Mouse (Mus musculus): ENCODE results near the gene AL732309.1. TPM values are rescaled to one million over a fixed set of nuclear protein-coding genes. Genes with fewer than 3 reads are reported as not detected.
"Not testable (repeated sequence)": the region's sequence is repeated elsewhere in the genome, so short reads cannot be mapped to it uniquely, and the experiment has no call there.

The AL732309.1 gene
- polyA plus RNA-seq, 1 experiment from 2014 or later, result 3.0 TPM

DNA sequence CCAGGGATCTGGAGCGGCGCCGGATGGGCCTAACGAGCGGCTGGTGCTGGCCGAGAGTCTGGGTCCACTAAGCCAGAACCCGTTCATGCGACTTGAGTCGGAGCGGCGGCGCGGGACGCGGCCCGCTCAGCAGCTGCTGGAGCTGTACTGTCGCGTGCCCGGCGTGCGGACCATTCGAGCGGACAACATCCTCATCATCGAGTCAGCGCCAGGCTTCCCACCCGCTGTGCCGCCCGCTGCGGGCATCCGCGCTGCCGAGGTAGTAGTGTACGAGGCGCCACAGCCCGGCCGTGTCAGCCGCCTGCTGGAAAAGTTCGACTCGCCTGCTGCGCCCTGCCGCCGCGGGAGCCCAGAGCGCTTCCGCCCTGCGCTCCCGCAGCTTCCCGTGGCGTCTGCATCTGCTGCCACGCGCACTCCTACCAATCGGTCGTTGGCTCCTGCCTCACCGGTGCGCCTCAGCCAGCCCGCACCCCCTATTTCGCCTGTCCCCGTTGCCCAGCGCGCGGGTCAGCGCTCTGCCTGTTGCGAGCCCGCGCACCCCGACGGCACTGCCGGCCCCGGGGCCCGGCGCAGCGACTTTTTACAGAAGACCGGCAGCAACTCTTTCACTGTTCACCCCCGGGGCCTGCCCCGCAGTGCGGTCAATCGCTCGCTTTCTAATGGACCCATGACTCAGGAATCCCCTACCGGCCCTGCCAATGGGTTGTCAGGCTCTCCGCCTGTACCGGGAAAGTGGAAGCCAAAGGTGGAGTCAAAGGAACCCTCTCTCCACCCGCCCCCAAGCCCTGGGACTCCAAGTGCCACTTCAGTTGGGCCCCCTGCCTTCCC lies 16.3 kb upstream of the AL732309.1 start:
- peaks cover 46% of the 10 kb centered on the region; the same call in 1 of the 2 replicates for H3K79me2 ChIP-seq (ENCODE audit: inconsistent target)
- H3K27ac ChIP-seq, result no peak overlapping the region
- WGBS (ENCODE audit: missing documents), result under 1% methylated on average over 63 of the region's 82 CpGs
- peak overlapping the region; percentile 29 for H3K4me3 ChIP-seq (ENCODE audit: inconsistent target)
- H3K36me3 ChIP-seq (ENCODE audit: inconsistent target), result no peaks in the 10 kb centered on the region

DNA sequence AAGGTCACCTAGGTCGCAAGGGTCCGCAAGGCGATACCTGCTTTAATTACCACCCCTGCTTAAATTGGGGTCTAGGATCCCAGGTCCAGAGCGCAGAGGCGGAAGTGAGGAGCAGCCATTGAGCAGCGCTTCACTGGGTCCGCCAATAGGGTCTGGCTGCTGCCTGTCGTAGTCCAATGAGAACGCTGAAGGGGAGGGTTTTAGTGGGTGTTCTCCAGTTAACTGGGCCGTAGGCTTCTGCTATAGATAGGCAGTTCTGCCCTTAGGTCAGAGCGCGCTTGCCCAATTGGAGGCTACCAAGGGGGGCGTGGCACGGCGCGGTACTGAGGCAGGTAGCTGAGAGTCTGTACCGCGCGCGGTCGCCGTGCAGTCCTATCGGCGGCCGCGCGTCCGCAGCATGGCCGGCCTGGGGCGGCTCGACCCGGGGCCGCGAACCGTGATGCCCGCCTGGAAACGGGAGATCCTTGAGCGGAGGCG lies 15.7 kb upstream of the AL732309.1 start, which contains the start of gene Tprn:
Gene Tprn, plus strand, starts transcription at position 328 of the 477 bp plus-strand sequence.
- WGBS (ENCODE audit: missing documents), result 1% methylated on average over 39 of the region's 39 CpGs

GRCm38 (mm10) chr2:25261870-25262269 lies 15.2 kb upstream of the AL732309.1 start:
- no peaks in the 10 kb centered on the region for H3K36me3 ChIP-seq (ENCODE audit: inconsistent target)
- peak overlapping the region; percentile 23; the same call in 1 of the 2 replicates for H3K4me3 ChIP-seq (ENCODE audit: inconsistent target)
- WGBS (ENCODE audit: missing documents), result 53% methylated on average over 10 of the region's 12 CpGs
- H3K79me2 ChIP-seq (ENCODE audit: inconsistent target), result peaks cover 35% of the 10 kb centered on the region; the same call in 1 of the 2 replicates
- peak overlapping the region; percentile 32 for H3K27ac ChIP-seq

More for the DNA sequence above, 15.7 kb upstream of the AL732309.1 start, which contains the start of gene Tprn:
- peak within 1 kb of the TSS; percentile 32 for H3K27ac ChIP-seq
- peak within 1 kb of the TSS; percentile 29 for H3K4me3 ChIP-seq (ENCODE audit: inconsistent target)
- H3K36me3 ChIP-seq (ENCODE audit: inconsistent target), result no peaks in the 10 kb centered on the region
- peaks cover 39% of the 10 kb centered on the region; the same call in 1 of the 2 replicates for H3K79me2 ChIP-seq (ENCODE audit: inconsistent target)

DNA sequence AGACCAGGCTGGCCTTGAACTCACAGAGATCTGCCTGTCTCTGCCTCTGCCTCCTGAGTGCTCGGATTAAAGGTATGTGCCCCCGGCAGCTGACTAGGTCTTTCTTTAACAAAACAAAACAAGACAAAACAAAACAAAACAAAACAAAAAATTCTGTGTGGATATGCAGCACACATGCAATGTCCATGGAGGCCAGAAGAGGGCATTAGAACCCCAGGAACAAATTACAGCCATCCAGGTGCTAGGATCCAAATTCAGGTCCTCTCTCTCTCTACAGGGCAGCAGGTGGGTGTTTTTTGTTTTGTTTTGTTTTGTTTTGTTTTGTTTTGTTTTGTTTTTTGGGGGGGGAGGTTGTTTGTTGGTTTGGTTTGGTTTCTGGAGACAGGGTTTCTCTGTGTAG lies 12.2 kb upstream of the AL732309.1 start:
- H3K27ac ChIP-seq, result no peak overlapping the region
- no peaks in the 10 kb centered on the region for H3K36me3 ChIP-seq (ENCODE audit: inconsistent target)
- 69% methylated on average over 2 of the region's 2 CpGs for WGBS (ENCODE audit: missing documents)
- no peak overlapping the region for H3K4me3 ChIP-seq (ENCODE audit: inconsistent target)
- peaks cover 24% of the 10 kb centered on the region; the same call in 1 of the 2 replicates for H3K79me2 ChIP-seq (ENCODE audit: inconsistent target)

GRCm38 (mm10) chr2:25257250-25257649 lies 10.6 kb upstream of the AL732309.1 start:
- H3K4me3 ChIP-seq (ENCODE audit: inconsistent target); H3K27ac ChIP-seq; H3K36me3 ChIP-seq (ENCODE audit: inconsistent target): not testable (repeated sequence)
- 72% methylated on average over 2 of the region's 5 CpGs for WGBS (ENCODE audit: missing documents)
- H3K79me2 ChIP-seq (ENCODE audit: inconsistent target), result peaks cover 19% of the 10 kb centered on the region; the same call in 1 of the 2 replicates

DNA sequence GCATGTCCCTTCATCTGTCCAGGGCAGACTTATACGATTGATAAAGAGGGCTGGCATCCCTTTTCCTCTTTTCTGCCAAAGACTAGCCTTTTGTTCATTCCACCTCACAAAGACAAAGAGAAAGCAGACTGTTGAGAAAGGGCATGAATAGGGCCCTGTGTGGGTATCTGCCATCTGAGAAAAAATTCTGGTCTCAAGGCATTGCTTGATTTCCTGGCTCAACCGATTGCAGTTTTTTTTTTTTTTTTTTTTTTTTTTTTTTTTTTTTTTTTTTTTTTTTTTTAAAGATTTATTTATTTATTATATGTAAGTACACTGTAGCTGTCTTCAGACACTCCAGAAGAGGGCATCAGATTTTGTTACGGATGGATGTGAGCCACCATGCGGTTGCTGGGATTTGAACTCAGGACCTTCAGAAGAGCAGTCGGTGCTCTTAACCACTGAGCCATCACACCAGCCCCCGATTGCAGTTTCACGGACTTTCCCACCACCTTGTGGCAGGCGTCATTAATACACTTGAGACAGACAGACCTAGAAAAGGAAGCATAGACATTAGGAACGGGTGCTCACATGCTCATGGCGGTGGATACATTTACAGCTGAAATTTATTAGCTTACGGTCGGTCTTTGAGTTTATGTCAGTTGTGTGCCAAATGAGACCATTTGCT lies 9.9 kb upstream of the AL732309.1 start:
- not testable (repeated sequence) for H3K27ac ChIP-seq; H3K36me3 ChIP-seq (ENCODE audit: inconsistent target)
- H3K4me3 ChIP-seq (ENCODE audit: inconsistent target), result peak overlapping the region; percentile 90
- peaks cover 19% of the 10 kb centered on the region; the same call in 1 of the 2 replicates for H3K79me2 ChIP-seq (ENCODE audit: inconsistent target)
- 36% methylated on average over 10 of the region's 12 CpGs for WGBS (ENCODE audit: missing documents)

GRCm38 (mm10) chr2:25255284-25255779 lies 8.7 kb upstream of the AL732309.1 start, which contains the start of gene Tmem203:
Gene Tmem203 (plus strand): TSS chr2:25255439.
- Histone ChIP-seq H3K79me2 (ENCODE audit: inconsistent target) (peaks cover 19% of the 10 kb centered on the region; the same call in 1 of the 2 replicates), H3K4me3 (ENCODE audit: inconsistent target) (peak within 1 kb of the TSS; percentile 90), H3K36me3 (ENCODE audit: inconsistent target) (peaks cover 15% of the 10 kb centered on the region), H3K27ac (peak within 1 kb of the TSS; percentile 38)
- WGBS (ENCODE audit: missing documents), result under 1% methylated on average over 39 of the region's 39 CpGs

- peaks cover 45% of the 10 kb centered on the region for H3K36me3 ChIP-seq (ENCODE audit: inconsistent target)
- H3K79me2 ChIP-seq (ENCODE audit: inconsistent target), result peaks cover 19% of the 10 kb centered on the region; the same call in 1 of the 2 replicates
- no peak overlapping the region for H3K27ac ChIP-seq
- WGBS (ENCODE audit: missing documents), result 82% methylated on average over 1 of the region's 1 CpGs
- H3K4me3 ChIP-seq (ENCODE audit: inconsistent target), result no peak overlapping the region
Measured at GRCm38 (mm10) chr2:25252331-25252730, 5.7 kb upstream of the AL732309.1 start.

GRCm38 (mm10) chr2:25244144-25244543 lies 2.5 kb downstream of the AL732309.1 start:
- Histone ChIP-seq H3K4me3 (ENCODE audit: inconsistent target) (no peak overlapping the region), H3K36me3 (ENCODE audit: inconsistent target) (peaks cover 26% of the 10 kb centered on the region; the same call in 1 of the 2 replicates), H3K27ac (no peak overlapping the region), H3K79me2 (ENCODE audit: inconsistent target) (no peaks in the 10 kb centered on the region)
- WGBS (ENCODE audit: missing documents), result 92% methylated on average over 4 of the region's 4 CpGs

DNA sequence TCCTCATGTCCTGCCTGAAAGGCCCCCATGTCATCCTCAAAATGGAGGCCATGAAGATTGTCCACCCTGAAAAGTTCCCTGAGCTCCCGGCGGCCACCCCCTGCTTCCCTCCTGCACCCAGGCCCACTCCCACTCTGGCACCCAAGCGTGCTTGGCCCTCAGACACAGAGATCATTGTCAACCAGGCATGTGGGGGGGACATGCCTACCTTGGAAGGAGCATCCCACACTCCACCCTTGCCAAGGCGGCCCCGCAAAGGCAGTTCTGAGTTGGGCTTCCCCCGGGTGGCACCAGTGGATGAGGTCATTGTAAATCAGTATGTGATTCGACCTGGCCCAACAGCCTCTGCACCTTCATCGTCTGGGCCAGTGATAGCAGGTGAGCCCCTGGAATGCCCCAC lies 3.3 kb downstream of the AL732309.1 start:
- H3K36me3 ChIP-seq (ENCODE audit: inconsistent target), result peaks cover 18% of the 10 kb centered on the region; the same call in 1 of the 2 replicates
- H3K79me2 ChIP-seq (ENCODE audit: inconsistent target), result no peaks in the 10 kb centered on the region
- WGBS (ENCODE audit: missing documents), result 91% methylated on average over 8 of the region's 8 CpGs
- H3K4me3 ChIP-seq (ENCODE audit: inconsistent target), result no peak overlapping the region
- no peak overlapping the region for H3K27ac ChIP-seq

DNA sequence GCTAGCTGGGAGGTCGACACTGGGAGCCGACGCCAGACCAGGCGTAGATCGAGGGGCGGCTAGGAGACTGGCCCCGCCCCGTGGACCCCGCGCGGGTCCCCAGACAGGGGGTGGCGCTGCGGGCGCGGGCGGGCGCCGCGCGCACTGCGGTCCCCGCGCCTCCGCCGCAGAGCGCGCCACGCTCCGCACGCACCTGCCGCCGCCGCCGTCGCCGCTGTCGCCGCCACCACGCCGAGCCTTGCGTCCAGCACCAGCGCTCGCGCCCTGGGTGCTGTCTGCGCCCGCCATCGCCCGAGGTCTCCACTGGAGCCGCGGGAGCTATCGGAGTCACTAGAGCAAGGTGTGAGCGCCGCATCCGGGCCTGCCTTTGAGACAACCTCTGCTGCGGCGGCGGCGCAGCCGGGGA lies 4.6 kb downstream of the AL732309.1 start, which contains the start of the genes Rnf208 and Cysrt1:
Gene Rnf208, plus strand, starts transcription at position 155 of the 406 bp plus-strand sequence.
Gene Cysrt1, minus strand, starts transcription at position 352 of the 406 bp plus-strand sequence.
- peaks cover 6% of the 10 kb centered on the region; the same call in 1 of the 2 replicates for H3K36me3 ChIP-seq (ENCODE audit: inconsistent target)
- no peaks in the 10 kb centered on the region for H3K79me2 ChIP-seq (ENCODE audit: inconsistent target)
- WGBS (ENCODE audit: missing documents), result under 1% methylated on average over 47 of the region's 59 CpGs
- no peak within 1 kb of the TSS for H3K27ac ChIP-seq
- peak within 1 kb of the TSS; percentile 15; the same call in 1 of the 2 replicates for H3K4me3 ChIP-seq (ENCODE audit: inconsistent target)

DNA sequence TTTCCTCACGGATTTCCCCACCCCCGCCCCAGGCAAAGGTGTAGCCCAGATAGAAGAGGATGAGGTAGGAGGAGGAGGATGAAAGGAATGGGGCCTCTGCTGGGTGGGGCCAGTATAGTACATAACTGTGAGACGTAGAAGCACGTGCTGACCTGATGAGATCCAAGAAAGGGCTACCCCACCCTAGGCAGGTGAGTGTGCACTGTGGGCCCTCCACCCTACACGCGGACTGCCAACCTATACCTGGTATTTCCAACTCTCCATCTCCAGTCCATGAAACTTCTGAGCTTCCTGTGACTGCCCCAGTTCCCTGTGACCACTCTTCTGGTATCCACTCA lies 5.3 kb downstream of the AL732309.1 start:
- 29% methylated on average over 6 of the region's 6 CpGs for WGBS (ENCODE audit: missing documents)
- H3K79me2 ChIP-seq (ENCODE audit: inconsistent target), result no peaks in the 10 kb centered on the region
- H3K36me3 ChIP-seq (ENCODE audit: inconsistent target), result peaks cover 2% of the 10 kb centered on the region; the same call in 1 of the 2 replicates
- H3K4me3 ChIP-seq (ENCODE audit: inconsistent target), result no peak overlapping the region
- no peak overlapping the region for H3K27ac ChIP-seq

DNA sequence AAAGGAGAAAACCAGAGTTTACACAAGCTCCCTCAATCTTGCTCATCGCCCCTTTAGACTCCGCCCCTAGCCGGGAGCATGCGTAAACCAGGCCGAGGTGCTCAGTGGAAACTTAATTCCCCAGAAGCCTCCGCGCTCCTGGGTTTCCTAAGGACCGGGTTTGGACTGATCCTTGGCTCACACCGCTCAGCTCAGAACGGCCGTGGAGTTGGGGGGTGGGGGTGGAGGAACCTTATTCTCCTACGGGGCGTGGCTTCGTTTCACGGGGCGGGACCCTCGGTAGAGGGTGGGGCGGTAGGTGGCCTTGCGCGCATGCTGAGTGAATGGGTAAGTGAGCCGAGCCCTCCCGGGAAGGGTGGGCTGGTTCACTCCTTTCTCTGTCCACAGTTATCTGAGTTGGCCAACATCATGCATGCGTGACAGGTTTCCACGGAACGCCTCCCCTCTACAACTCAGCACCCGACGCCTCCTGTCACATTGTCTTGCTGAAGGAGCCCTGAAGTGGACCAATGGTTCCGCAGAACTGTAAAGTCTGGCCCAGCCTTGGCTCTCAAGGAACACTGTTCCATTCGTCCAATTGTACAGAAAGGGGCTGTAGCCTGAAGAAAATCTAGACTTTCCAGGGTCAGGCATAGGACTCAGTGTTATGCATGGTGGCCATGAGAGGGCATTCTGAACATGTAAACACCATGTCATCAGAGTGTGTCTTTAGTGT lies 5.8 kb downstream of the AL732309.1 start:
- no peaks in the 10 kb centered on the region for H3K79me2 ChIP-seq (ENCODE audit: inconsistent target)
- H3K36me3 ChIP-seq (ENCODE audit: inconsistent target), result no peaks in the 10 kb centered on the region
- peak overlapping the region; percentile 15; the same call in 1 of the 2 replicates for H3K4me3 ChIP-seq (ENCODE audit: inconsistent target)
- 2% methylated on average over 29 of the region's 29 CpGs for WGBS (ENCODE audit: missing documents)
- no peak overlapping the region for H3K27ac ChIP-seq

DNA sequence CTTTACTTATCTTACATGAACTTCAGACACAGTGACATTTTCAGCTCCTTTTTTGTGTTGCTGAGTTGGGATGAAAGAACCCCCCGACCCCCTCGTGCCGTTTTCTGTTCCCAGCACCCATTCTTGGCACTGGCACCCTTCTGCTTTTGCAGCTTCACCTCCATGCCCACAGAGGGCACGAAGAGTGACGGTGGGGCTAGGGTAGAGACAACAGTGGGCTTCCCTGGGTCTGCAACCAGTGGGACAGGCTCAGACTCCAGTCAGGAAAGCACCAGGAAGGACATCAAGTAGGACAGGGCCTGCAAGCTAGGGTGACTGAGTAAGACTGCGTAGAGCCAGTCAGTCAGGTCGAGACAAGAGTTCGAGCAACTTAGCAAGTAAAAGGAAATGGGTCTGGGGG lies 6.4 kb downstream of the AL732309.1 start:
- H3K4me3 ChIP-seq (ENCODE audit: inconsistent target), result peak overlapping the region; percentile 15; the same call in 1 of the 2 replicates
- no peaks in the 10 kb centered on the region for H3K79me2 ChIP-seq (ENCODE audit: inconsistent target)
- H3K27ac ChIP-seq, result no peak overlapping the region
- 64% methylated on average over 8 of the region's 8 CpGs for WGBS (ENCODE audit: missing documents)
- H3K36me3 ChIP-seq (ENCODE audit: inconsistent target), result no peaks in the 10 kb centered on the region

All from macrophage (primary cell).